Mouse (Mus musculus): ENCODE data around the gene Wfdc15a.
A peak's percentile ranks its signal among the peaks of the same experiment; 100 is the strongest.
"Not testable (repeated sequence)": the region's sequence is repeated elsewhere in the genome, so short reads cannot be mapped to it uniquely, and the experiment has no call there.

Gene Wfdc15a

DNA sequence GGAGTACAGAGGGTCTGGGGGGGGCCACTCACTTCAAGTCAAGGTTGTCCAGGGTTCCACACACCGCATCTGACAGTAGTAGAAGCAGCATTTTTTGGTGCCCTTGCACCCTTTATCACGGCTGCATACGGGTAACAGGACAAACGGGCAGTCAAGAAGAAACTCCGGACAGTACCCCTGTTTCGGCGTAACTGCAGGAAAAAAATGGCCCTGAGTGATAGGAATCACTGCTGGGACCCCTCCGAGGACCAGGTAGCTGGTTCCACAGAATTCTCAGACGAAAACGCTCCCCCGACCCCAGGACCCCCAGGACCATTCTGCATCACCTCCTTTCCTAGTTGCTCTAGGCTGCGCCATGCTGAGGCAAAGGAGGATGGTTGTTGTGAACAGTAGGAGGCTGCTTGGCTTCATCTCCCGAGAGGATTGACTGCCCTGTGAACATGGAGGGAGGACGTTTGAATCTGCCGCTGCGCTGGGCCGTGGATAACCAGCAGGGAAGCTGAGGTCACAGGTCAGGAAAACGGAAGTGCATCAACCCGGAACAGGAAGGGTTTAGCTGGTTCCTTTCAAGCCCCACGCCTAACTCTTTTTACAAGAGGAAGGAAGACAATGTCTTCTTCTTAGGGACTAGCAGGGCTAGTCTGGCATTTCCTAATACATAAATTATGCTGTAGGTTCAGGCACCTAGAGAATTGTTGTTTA lies at the start of gene Wfdc15a:
TSS of gene Wfdc15a (minus strand) at position 505 of the 702 bp plus-strand sequence.
- DNase-seq (ENCODE audit: low read depth), result no peak

- no peak for DNase-seq (ENCODE audit: low read depth)
These were observed 38.4 kb upstream of the Wfdc15a start, which contains the start of gene Svs2 for GRCm38 (mm10) chr2:164238366-164238765. Gene Svs2, minus strand, starts transcription at chr2:164238466.

- no peak for DNase-seq (ENCODE audit: low read depth)
These were observed 32.7 kb upstream of the Wfdc15a start for GRCm38 (mm10) chr2:164232671-164233070.

DNA sequence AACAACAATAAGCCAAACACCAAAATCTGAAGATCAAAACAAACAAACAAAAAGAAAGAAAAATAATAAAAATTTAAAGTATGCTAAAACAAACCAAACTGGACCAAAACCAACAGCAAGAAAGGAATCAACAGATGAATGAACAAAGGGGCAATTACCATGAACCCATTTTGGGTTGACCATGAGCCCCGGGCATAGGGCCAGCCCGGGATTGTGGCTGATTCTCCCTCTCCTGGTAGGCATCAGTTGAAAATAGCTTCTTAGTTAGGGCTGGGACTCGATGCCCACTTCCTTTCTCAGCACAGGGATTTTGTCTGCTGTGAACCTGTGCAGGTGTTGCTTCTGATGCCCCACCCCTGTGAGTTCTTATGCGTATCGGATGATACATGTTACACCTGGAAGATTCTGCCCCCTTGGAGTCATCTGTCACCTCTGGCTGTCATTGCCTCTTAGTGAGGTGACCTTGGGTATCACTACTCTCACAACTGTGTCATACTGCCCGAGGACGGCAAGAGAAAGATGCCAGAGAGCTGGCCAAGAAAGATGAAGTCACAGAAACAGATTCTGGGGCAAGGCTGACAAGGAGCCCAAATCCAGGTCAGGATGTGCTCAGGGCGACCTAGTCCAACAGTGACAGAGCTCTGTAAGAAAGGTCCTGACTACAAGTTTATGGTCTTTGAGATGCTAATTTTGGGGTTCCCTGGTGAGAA lies 28.6 kb upstream of the Wfdc15a start:
- DNase-seq (ENCODE audit: low read depth), result no peak

DNA sequence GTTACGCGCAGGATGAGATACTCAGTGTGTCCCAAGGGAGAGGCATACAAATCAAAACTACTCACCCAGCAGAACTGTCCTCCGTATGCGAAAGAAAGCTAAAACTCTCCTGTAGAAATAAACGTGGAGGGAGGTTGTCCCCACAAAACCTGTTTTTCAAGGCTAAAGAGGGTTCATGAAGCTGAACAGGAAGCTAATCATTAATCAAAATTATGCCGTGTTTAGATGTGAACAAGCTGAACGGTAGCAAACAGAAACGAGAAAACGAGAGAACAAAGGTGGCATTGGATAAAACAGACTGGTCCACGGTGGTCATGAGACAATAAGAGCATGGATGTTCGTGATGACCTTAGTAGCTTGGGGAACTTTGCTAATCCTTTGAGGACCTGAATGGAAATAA lies 21.6 kb upstream of the Wfdc15a start, which contains the start of gene Wfdc15b:
TSS of gene Wfdc15b (minus strand) at position 139 of the 400 bp plus-strand sequence.
- no peak for DNase-seq (ENCODE audit: low read depth)

DNA sequence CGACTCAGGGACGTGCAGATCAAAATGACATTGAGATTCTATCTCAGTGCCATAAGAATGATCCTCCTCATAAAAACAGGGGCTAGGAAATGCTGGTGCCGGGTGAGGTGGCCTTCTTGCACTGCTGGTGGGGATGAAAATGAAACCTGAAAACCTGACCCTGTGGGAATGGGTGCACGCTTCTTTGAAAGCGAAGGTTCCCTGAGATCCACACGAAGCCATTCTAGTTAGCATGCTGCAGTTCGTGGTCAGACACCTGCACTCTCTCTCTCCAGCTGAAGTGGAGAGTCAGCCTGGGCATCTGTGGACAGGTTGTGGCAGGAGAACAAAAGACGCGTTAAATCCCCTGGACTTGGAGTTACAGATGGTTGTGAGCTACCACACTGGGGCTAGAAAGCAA lies 19.4 kb upstream of the Wfdc15a start:
- no peak for DNase-seq (ENCODE audit: low read depth)

GRCm38 (mm10) chr2:164212711-164213110 lies 12.8 kb upstream of the Wfdc15a start:
- DNase-seq (ENCODE audit: low read depth), result no peak

DNA sequence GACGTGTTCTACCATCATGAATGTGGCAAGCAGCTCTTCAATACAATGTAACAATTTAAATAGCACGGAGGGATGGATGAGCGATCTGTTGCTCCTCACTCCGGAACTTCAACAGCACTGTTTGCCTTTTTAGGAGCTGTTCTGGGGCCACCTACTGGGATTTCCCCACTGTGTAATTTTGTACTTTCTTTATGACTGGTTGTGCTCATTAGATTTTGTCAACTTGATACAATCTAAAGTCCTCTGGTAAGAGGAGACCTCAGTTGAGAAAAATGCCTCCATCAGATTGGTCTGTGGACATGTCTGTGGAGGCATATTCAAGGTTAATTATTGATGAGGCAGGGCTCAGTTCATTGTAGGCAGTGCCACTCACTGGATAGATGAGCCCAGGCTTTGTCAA lies 11.0 kb upstream of the Wfdc15a start:
- DNase-seq (ENCODE audit: low read depth), result peak; percentile 74

DNA sequence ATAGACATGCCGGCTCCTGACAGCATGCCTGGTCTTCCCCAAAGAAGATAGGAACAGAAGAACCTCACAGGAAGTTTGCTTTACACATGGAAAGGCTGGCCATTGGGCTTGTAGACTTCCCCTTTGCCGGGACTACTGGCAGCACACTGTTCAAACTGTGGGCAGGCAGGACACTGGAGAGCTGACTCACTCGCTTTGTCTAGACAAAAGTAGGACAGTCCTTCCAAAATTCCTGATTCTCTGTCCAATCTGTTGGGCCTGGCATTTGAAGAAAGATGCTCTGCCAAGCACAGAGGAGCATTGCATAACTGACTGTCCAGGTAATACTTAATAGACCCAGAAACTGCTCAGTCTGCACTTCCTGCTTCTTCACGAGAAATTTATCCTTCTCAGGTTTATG lies 6.7 kb upstream of the Wfdc15a start:
- DNase-seq (ENCODE audit: low read depth), result no peak

- DNase-seq (ENCODE audit: low read depth), result not testable (repeated sequence)
These were observed 6.1 kb upstream of the Wfdc15a start for GRCm38 (mm10) chr2:164206011-164206410.

- DNase-seq (ENCODE audit: low read depth), result no peak
These were observed 3.3 kb downstream of the Wfdc15a start for GRCm38 (mm10) chr2:164196700-164196990.

- DNase-seq (ENCODE audit: low read depth), result no peak
These were observed 3.8 kb downstream of the Wfdc15a start for GRCm38 (mm10) chr2:164195971-164196699.

DNA sequence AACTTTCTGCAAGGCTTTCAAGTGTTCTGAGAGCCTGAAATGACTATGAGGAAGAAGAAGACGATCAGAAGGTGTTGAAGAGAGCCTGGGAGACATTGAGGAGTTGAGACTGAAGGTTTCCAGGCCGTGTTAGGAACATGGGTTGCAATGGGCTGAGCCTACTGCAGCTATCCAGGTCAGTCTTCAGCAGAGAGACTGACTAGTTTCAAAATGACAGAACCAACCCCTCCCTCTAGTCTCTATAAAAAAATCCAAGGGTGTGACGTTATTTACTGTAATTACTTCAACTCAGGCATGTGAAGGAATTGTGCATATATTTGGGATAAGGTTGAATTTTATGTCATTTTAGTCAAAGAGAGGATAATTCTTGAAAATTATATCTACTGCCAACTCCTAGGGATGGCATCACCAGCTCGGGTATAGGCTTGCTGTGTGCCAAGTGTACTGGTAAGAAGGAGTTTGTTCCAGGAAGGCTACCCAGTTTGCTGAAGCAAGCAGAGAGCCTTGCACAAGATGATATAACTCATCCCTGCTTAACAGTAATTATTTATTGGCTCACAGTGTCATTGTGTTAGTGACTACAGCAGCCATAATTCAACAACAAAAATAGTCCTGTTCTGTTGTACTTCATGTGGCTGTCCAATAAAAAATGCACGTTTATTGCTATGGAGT lies 4.8 kb downstream of the Wfdc15a start:
- no peak for DNase-seq (ENCODE audit: low read depth)

DNA sequence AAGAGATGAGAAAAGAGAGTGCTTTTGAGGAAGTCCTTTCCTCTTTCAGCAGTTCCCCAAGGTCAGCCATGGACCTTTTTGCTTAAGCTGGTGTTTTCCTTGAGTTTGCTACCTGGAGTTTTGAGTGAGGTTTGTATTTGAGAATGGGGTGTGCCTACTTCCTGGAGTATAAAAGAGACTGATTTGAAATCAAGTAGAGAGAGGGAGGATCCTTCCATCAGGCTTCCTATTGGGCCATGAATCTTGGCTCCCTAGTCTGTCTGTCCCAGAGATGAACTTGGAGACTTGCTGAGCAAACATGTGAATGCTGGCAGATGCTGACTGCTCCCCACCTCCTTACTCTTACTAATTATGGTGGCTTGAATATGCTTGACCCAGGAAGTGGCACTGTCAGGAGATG lies 7.7 kb downstream of the Wfdc15a start:
- DNase-seq (ENCODE audit: low read depth), result no peak

- DNase-seq (ENCODE audit: low read depth), result no peak
These were observed 9.4 kb downstream of the Wfdc15a start, which contains the start of gene Wfdc12 for GRCm38 (mm10) chr2:164190576-164190975. Gene Wfdc12, minus strand, starts transcription at chr2:164190608.

- peak; percentile 62 for DNase-seq (ENCODE audit: low read depth)
These were observed 11.2 kb downstream of the Wfdc15a start for GRCm38 (mm10) chr2:164188722-164189121.

- DNase-seq (ENCODE audit: low read depth), result peak; percentile 52
These were observed 15.7 kb downstream of the Wfdc15a start for GRCm38 (mm10) chr2:164184145-164184719.

GRCm38 (mm10) chr2:164183340-164183739 lies 16.6 kb downstream of the Wfdc15a start:
- DNase-seq (ENCODE audit: low read depth), result no peak

GRCm38 (mm10) chr2:164182692-164183255 lies 17.2 kb downstream of the Wfdc15a start, which contains the start of gene Wfdc5:
Gene Wfdc5, minus strand, starts transcription at chr2:164182742.
- no peak for DNase-seq (ENCODE audit: low read depth)

GRCm38 (mm10) chr2:164180770-164181169 lies 19.2 kb downstream of the Wfdc15a start:
- DNase-seq (ENCODE audit: low read depth), result no peak

GRCm38 (mm10) chr2:164180124-164180523 lies 19.8 kb downstream of the Wfdc15a start:
- peak; percentile 70 for DNase-seq (ENCODE audit: low read depth)
